Mouse (Mus musculus) kidney, adult 2 months (tissue): Measurements from ENCODE around the gene Tnk1.

Experiments
- CTCF ChIP-seq: fragments of 200-500 bp; conservative IDR thresholded peaks from 2 replicates; pipeline ENCODE4 v1.5.1; 2011; ENCODE audit warnings: low read depth, mild to moderate bottlenecking, control low read depth, low read length, moderate library complexity, mixed read lengths; ENCODE audit not compliant: insufficient read depth, insufficient read length
- POLR2A ChIP-seq: fragments of 200-500 bp; IDR thresholded peaks from one replicate; pipeline ENCODE4 v1.6.1; 2011; ENCODE audit warnings: low read depth, low read length, control low read depth

DNA sequence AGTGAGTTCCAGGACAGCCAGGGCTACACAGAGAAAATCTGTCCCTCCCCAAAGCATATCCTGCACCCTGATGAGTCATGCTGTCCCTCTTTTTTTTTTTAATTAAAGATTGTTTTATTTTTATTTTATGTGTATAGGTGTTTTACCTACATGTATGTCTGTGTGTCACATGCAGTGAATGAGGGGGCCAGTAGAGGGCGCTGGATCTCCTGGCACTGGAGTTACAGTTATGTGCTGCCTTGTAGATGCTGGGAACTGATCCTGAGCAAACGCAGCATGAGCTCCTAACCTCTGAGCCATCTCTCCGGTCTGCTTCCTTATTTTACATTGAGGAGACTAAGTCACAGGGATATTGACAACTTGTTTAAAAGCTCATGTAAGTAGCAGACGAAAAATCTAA, 24.5 kb upstream of the Tnk1 start:
- TF ChIP-seq CTCF (peak; percentile 50), POLR2A (no peak)
